Mouse (Mus musculus): ENCODE measurements around the gene Asns. TPM values are rescaled to one million over a fixed set of nuclear protein-coding genes. Genes with fewer than 3 reads are reported as not detected.
"Not testable (repeated sequence)": the region's sequence is repeated elsewhere in the genome, so short reads cannot be mapped to it uniquely, and the experiment has no call there.

Gene Asns
- polyA plus RNA-seq, 1 experiment from 2014 or later, result 51.6 TPM

- H3K4me1 ChIP-seq (replicated peaks), result no peaks in the 10 kb centered on the region
- H3K27me3 ChIP-seq (ENCODE audit: insufficient read depth, poor library complexity, severe bottlenecking), result no peaks in the 10 kb centered on the region
- no peaks in the 10 kb centered on the region for H3K9me3 ChIP-seq
- H3K4me3 ChIP-seq, result no peak overlapping the region
- 79% methylated on average over 3 of the region's 3 CpGs for WGBS
- H3K36me3 ChIP-seq, result peaks cover 5% of the 10 kb centered on the region; the same call in 1 of the 2 replicates
- no peak overlapping the region for H3K27ac ChIP-seq
- DNase-seq (ENCODE audit: low spot score), result no peak
Observed at GRCm38 (mm10) chr6:7671429-7671828, 21.6 kb downstream of the Asns start.

GRCm38 (mm10) chr6:7670588-7670987 lies 22.5 kb downstream of the Asns start:
- Histone ChIP-seq H3K27me3 (ENCODE audit: insufficient read depth, poor library complexity, severe bottlenecking) (no peaks in the 10 kb centered on the region), H3K4me1 (replicated peaks) (no peaks in the 10 kb centered on the region), H3K4me3 (no peak overlapping the region), H3K36me3 (peaks cover 5% of the 10 kb centered on the region; the same call in 1 of the 2 replicates), H3K27ac (no peak overlapping the region), H3K9me3 (no peaks in the 10 kb centered on the region)
- 74% methylated on average over 3 of the region's 3 CpGs for WGBS
- DNase-seq (ENCODE audit: low spot score), result no peak

- H3K4me1 ChIP-seq (replicated peaks), result no peaks in the 10 kb centered on the region
- DNase-seq (ENCODE audit: low spot score), result no peak
- WGBS, result 87% methylated on average over 5 of the region's 5 CpGs
- no peak overlapping the region for H3K4me3 ChIP-seq
- H3K27me3 ChIP-seq (ENCODE audit: insufficient read depth, poor library complexity, severe bottlenecking), result no peaks in the 10 kb centered on the region
- H3K9me3 ChIP-seq, result no peaks in the 10 kb centered on the region
- H3K36me3 ChIP-seq, result no peaks in the 10 kb centered on the region; the same call in 1 of the 2 replicates
- H3K27ac ChIP-seq, result no peak overlapping the region
Observed at GRCm38 (mm10) chr6:7669721-7670120, 23.3 kb downstream of the Asns start.

- H3K4me1 ChIP-seq (replicated peaks), result no peaks in the 10 kb centered on the region
- no peaks in the 10 kb centered on the region for H3K36me3 ChIP-seq
- DNase-seq (ENCODE audit: low spot score), result no peak
- H3K9me3 ChIP-seq, result no peaks in the 10 kb centered on the region
- H3K27ac ChIP-seq, result no peak overlapping the region
- 81% methylated on average over 5 of the region's 5 CpGs for WGBS
- H3K4me3 ChIP-seq, result no peak overlapping the region
- no peaks in the 10 kb centered on the region for H3K27me3 ChIP-seq (ENCODE audit: insufficient read depth, poor library complexity, severe bottlenecking)
Observed at GRCm38 (mm10) chr6:7668332-7668731, 24.7 kb downstream of the Asns start.

- not testable (repeated sequence) for H3K4me1 ChIP-seq (replicated peaks); H3K4me3 ChIP-seq; H3K27me3 ChIP-seq (ENCODE audit: insufficient read depth, poor library complexity, severe bottlenecking); H3K27ac ChIP-seq; H3K36me3 ChIP-seq; H3K9me3 ChIP-seq; DNase-seq (ENCODE audit: low spot score)
- WGBS, result 91% methylated on average over 4 of the region's 4 CpGs
Observed at GRCm38 (mm10) chr6:7665902-7666301, 27.2 kb downstream of the Asns start.

- Histone ChIP-seq H3K27me3 (ENCODE audit: insufficient read depth, poor library complexity, severe bottlenecking) (no peaks in the 10 kb centered on the region), H3K36me3 (no peaks in the 10 kb centered on the region), H3K4me1 (replicated peaks) (no peaks in the 10 kb centered on the region), H3K9me3 (no peaks in the 10 kb centered on the region), H3K27ac (no peak overlapping the region), H3K4me3 (no peak overlapping the region)
- no peak for DNase-seq (ENCODE audit: low spot score)
- WGBS, result 79% methylated on average over 4 of the region's 4 CpGs
Observed at GRCm38 (mm10) chr6:7661455-7661854, 31.6 kb downstream of the Asns start.

- WGBS, result 65% methylated on average over 5 of the region's 5 CpGs
- Histone ChIP-seq H3K27ac (no peak overlapping the region), H3K9me3 (no peaks in the 10 kb centered on the region), H3K27me3 (ENCODE audit: insufficient read depth, poor library complexity, severe bottlenecking) (no peaks in the 10 kb centered on the region), H3K4me1 (replicated peaks) (no peaks in the 10 kb centered on the region), H3K36me3 (no peaks in the 10 kb centered on the region), H3K4me3 (no peak overlapping the region)
- no peak for DNase-seq (ENCODE audit: low spot score)
Observed at GRCm38 (mm10) chr6:7660377-7661080, 32.5 kb downstream of the Asns start.

GRCm38 (mm10) chr6:7656601-7657000 lies 36.5 kb downstream of the Asns start:
- WGBS, result 93% methylated on average over 1 of the region's 1 CpGs

GRCm38 (mm10) chr6:7648458-7648857 lies 44.6 kb downstream of the Asns start:
- Histone ChIP-seq H3K4me1 (replicated peaks) (no peaks in the 10 kb centered on the region), H3K27ac (no peak overlapping the region), H3K4me3 (no peak overlapping the region), H3K9me3 (no peaks in the 10 kb centered on the region), H3K27me3 (ENCODE audit: insufficient read depth, poor library complexity, severe bottlenecking) (no peaks in the 10 kb centered on the region), H3K36me3 (no peaks in the 10 kb centered on the region)
- no peak for DNase-seq (ENCODE audit: low spot score)

More at GRCm38 (mm10) chr6:7656601-7657000, 36.5 kb downstream of the Asns start:
- H3K27me3 ChIP-seq (ENCODE audit: insufficient read depth, poor library complexity, severe bottlenecking), result no peaks in the 10 kb centered on the region
- no peak for DNase-seq (ENCODE audit: low spot score)
- H3K4me3 ChIP-seq, result no peak overlapping the region
- H3K4me1 ChIP-seq (replicated peaks), result no peaks in the 10 kb centered on the region
- H3K9me3 ChIP-seq, result no peaks in the 10 kb centered on the region
- H3K36me3 ChIP-seq, result no peaks in the 10 kb centered on the region
- H3K27ac ChIP-seq, result no peak overlapping the region

Other genes starting within 250 kb of the Asns start
- 3.2 and 3.3 TPM in 2 replicates for gene Tac1, start 138.4 kb downstream of the Asns start, polyA plus RNA-seq (2016; fragmentation: Nextera tagmentation; extraction: Ambion mirVana)
- 1.4 and 1.7 TPM in 2 replicates for gene C1galt1, start 151.6 kb upstream of the Asns start, polyA plus RNA-seq (2016; fragmentation: Nextera tagmentation; extraction: Ambion mirVana)

All from hindbrain, embryonic 10.5 days (tissue).